Mouse (Mus musculus): ENCODE measurements around the gene Plcd1. TPM values are rescaled to one million over a fixed set of nuclear protein-coding genes. Genes with fewer than 3 reads are reported as not detected.

The Plcd1 gene
- 1 to 10 TPM; 7.6 to 9.6 TPM for total RNA-seq (2021)
- long read RNA-seq, experiment 1, transcript Plcd1-201 (15 exons, 2,657 nt), result major isoform, 17 of 23 reads
- long read RNA-seq, experiment 1, partial matches to known transcripts, result 0 of 23 reads
- long read RNA-seq, experiment 1, other reads (novel, unspliced or antisense), result 4 of 23 reads
- long read RNA-seq, experiment 2, transcript Plcd1-201 (15 exons, 2,657 nt), result major isoform, 10 of 23 reads
- long read RNA-seq, experiment 2, partial matches to known transcripts, result 3 of 23 reads
- long read RNA-seq, experiment 2, other reads (novel, unspliced or antisense), result 7 of 23 reads

DNA sequence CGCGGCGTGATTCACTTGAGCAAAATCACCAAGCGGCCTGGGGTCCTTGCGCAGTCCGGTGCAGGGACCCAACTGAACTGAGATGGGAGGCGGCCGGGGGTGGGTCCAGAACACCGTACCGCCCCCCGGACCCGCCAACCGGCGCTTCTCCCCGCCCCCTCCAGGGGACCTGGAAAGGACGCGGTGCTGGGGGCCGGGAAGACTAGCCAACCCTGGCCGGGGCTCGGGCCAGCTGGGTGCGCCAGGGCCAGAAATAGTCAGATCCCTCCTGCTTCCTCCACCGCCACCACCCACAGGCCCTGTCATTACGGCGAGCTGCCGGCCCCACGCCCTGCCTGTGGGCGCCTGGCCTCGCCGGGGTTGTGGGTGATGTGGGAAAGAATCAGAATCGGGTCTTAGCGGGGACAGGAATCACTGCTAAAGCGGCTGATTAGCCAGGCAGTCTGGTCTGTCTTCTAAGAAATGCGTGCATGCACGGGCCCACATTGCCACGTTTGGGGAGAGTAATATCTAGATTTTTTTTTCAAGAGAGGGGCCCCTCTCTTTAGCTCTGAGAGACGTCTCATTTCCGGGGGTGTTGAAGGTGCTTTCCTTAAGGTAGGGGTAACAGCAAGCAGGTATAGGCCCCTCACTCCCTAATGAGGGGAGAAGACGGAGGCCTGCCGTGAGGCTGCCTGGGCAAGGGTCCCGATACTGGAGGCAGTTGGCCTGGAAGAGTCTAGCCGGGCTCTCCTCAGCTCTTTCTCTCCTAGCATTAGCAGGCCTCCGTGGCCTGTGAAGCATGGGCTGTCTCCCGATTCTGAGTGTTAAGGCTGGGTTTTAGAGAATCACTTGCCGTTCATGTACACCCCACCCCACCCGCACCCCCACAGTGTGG, at the start of gene Plcd1:
Gene Plcd1 (minus strand): TSS at position 84 of the 877 bp plus-strand sequence.
- Histone ChIP-seq H3K27ac (peak within 1 kb of the TSS; percentile 95), H3K4me3 (peak within 1 kb of the TSS; percentile 93)
- intact Hi-C loops (cut with DNase I), result no loop called here
- peak; percentile 11; the same call in 1 of the 2 replicates for TF ChIP-seq CTCF (IDR thresholded peaks at IDR 0.05)
- peak; percentile 99 for DNase-seq

DNA sequence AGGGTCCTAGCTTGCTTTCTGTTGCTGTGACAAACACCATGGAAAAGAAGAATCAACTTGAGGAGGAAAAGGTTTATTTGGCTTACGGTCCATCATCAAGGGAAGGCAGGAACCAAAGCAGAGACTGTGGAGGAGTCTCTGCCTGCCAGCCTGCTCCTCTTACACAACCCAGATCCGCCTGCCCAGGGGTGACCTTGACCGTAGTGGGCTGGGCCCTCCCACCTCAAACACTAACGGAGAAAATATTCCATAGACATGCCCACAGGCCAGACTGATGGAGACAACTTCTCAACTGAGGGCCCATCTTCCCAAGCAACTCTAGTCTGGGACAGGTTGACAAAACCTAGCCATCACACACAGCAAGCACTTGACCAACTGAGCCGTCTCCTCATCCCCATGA, 48.8 kb upstream of the Plcd1 start:
- DNase-seq, result no peak

DNA sequence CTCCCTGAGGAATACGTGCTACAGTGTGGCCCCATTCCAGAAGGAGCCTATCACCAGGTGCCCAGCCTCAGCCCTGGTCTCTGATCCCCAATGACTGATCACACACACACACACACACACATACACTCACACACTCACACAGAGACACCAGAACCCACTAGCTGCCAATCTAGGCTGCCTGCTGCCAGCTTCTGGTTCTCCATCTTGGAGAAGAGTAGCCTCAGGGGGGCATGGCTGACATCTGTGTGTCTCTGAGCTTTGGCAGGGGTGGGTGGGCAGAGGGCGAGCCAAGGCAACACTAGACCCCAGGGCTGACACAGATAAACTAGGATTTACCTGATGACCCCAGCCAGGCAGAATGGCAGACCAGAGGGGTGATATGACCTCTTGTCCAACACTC, 45.5 kb upstream of the Plcd1 start:
- no peak for TF ChIP-seq CTCF (IDR thresholded peaks at IDR 0.05)
- intact Hi-C loops (cut with DNase I), result no loop called here
- Histone ChIP-seq H3K4me3 (no peak overlapping the region), H3K27ac (no peak overlapping the region)
- no peak for DNase-seq

More for the DNA sequence above, 48.8 kb upstream of the Plcd1 start:
- no peak for TF ChIP-seq CTCF (IDR thresholded peaks at IDR 0.05)
- no peak overlapping the region for H3K27ac ChIP-seq
- intact Hi-C loops (cut with DNase I), result no loop called here
- no peak overlapping the region for H3K4me3 ChIP-seq

DNA sequence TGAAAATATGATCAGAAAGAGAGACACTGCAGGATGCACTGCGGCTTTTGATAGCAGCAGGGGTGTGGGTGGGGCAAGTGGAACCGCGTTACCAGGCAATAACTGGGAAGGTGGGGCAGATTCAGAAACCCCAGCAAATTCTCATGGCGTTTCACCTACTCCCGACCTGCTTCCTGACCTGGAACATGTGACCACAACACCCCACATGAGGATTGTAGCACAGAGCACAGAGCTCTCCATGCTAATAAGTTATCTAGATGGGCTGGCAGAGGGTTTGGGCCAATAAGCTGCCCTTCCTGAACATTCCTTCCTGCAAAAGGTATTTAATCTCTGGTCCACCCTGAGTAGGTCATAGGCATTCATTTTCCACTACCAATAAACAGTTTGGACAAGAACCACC, 37.4 kb upstream of the Plcd1 start:
- Histone ChIP-seq H3K4me3 (no peak overlapping the region), H3K27ac (no peak overlapping the region)
- DNase-seq, result no peak
- intact Hi-C loops (cut with DNase I), result no loop called here
- TF ChIP-seq CTCF (IDR thresholded peaks at IDR 0.05), result no peak

DNA sequence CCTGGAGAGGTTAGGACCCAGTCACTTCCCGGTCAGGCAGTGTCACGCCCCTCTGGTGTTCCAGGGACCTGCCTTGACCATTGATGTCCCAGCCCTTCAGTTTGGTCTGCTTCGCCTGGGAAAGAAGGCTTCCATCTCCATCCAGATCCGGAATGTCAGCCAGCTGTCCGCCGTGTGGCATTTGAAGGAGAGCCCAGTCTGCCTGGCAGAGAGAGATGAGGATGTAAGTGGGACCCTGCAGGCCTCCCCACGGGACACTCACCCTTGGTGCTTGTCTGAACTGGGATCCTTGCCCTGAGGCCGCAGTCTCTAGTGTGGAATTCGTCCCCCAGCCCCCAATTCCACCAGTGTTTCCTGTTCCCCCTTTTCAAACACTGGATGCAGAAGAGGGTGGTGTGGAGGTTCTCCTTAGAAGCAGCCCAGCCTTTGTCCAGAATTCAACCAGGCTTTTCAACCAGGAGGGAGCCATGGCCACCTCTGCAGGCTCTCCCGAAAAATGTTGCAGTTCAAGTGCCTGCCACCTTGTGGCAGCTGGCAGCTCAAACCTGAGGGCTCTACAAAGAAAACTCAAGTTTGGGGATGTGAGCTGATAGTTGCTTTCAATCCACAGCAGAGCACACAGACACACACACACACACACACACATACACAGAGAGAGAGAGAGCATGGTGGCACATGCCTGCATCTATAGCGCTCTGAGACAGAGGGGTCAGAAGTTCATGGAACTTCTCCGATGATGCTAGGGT, 35.3 kb upstream of the Plcd1 start:
- H3K4me3 ChIP-seq, result no peak overlapping the region
- TF ChIP-seq CTCF (IDR thresholded peaks at IDR 0.05), result peak; percentile 28; the same call in 1 of the 2 replicates
- DNase-seq, result no peak
- H3K27ac ChIP-seq, result no peak overlapping the region
- intact Hi-C loops (cut with DNase I), result no loop called here

DNA sequence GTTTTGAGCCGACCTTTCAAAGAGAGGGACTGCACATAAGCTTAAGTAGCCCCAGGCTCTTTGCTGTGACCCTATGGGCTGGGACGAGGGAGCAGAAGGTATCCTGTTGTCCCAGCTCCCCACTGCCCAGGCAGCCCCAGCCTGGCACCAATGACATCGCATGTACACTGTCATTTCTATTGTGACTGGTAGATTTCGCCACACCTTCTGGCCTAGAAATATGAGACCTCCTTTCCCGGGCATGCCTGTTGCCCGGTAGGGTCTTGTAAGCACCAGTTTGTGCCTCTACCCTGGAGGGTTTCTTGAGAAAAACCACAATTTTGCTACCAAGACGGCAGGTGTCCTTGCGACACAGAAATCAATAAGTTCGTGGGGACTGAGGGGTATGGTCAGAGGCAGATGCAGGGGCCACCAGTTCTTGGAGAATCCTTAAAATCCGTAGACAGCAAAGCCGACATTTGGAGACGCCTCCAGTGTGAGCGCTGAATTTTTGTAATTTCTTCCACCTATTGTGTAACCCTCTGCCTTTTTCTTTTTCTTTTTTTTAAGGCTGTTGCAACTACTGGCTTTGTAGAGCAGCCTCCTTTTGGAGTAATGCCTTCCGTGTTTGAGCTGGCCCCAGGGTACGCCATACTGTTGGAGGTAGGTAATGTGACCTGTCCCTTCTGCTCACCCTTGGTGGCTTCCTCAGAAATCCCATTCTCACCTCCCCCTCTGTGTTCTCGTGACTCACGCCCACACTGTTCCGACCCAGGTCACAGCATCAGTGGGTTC, 29.5 kb upstream of the Plcd1 start:
- Histone ChIP-seq H3K4me3 (no peak overlapping the region), H3K27ac (no peak overlapping the region)
- TF ChIP-seq CTCF (IDR thresholded peaks at IDR 0.05), result no peak
- intact Hi-C loops (cut with DNase I), result no loop called here
- DNase-seq, result no peak

DNA sequence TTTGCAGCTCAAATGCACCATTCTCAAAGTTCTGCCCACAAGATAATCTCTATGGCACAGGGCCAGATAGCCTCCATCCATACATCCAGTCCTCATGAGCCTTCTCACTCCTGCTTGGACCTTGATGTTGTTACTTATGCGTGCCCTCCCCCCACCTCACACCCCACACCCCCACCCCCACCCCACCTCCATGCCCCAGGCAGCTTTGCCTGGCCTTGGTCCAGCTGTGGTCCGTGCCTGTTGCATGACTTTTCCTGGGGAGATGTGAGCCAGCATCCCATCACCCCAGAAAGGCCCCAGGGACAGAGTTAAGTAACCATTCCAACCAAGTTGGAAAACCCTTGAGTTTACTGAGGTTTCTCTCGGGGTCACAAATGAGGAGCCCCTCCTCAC, 26.9 kb upstream of the Plcd1 start:
- Histone ChIP-seq H3K27ac (no peak overlapping the region), H3K4me3 (no peak overlapping the region)
- no peak for DNase-seq
- TF ChIP-seq CTCF (IDR thresholded peaks at IDR 0.05), result no peak
- intact Hi-C loops (cut with DNase I), result no loop called here

DNA sequence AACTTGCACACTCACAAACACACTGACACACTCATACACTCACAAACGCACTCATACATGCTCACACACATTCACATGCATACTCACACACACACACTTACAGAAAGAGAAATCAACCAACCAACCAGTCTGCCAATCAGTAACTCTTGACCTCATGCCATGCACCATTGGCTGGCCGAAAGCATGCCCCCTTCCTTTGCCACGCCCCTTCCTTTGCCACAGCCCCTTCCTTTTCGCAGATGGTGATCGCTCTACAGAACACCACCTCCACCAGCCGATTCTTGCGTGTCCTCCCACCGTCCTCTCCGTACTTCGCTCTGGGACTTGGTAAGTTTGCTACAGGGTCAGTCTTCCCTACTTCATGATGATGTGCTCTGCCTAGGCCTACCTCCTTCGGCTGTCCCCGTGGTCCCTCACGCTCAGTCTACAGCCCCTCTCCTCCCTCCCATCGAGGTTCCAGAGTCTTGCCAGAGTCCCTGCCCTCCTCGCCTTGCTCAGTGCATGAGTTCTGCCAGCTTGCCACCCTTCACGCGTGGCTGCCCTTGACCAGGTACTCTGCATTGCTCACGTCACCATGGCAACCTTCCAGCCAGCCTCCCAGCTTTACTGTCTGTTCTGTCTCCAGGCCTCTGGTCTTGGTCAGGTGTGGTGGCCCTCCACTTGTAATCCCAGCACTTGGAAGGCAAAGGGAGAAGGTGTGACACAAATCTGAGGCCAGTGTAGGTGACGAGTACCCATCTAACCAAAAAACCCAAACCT, 26.3 kb upstream of the Plcd1 start:
- intact Hi-C loops (cut with DNase I), result no loop called here
- DNase-seq, result no peak
- TF ChIP-seq CTCF (IDR thresholded peaks at IDR 0.05), result no peak
- Histone ChIP-seq H3K4me3 (no peak overlapping the region), H3K27ac (no peak overlapping the region)

DNA sequence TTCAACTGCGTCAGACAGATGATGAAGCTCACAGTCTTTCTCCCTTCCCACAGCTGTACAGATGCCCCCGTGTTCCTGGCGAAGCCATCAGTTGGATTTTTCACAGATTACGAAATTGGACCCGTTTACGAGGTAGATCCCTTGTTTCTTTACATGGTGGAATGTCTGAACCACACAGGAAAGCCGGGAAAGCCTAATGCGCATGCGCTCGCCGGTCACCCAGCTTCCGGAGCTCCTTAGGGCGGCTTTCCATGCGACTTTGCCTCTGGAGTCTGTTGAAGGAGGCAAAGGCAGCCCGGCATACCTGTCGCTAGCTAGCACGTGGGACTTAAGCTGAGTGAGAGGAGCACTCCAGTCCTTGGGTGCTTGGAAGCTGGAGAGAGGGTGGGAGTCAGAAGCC, 21.6 kb upstream of the Plcd1 start:
- no peak for TF ChIP-seq CTCF (IDR thresholded peaks at IDR 0.05)
- H3K27ac ChIP-seq, result no peak overlapping the region
- no peak for DNase-seq
- no peak overlapping the region for H3K4me3 ChIP-seq
- intact Hi-C loops (cut with DNase I), result no loop called here

DNA sequence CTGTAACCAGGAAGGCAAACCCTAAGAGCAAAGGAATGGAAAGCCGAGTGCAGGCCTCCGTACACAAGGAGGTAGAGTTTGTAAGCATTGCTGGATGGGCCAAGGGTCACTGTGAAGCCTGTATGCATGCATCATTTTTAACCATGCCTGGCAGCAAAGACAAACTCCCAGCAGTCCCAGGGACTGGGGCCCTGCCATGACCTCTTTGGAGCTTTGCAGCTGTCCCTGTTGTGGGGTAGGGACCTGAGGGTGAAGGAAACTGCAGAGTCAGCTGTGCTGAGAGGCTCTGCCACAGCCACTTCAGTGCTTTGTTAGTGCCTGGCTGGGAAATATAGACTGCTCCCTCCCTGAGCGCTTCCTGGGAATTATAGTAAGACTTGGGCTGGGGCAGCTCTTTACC, 17.3 kb upstream of the Plcd1 start:
- intact Hi-C loops (cut with DNase I), result no loop called here
- Histone ChIP-seq H3K27ac (peak overlapping the region; percentile 84), H3K4me3 (no peak overlapping the region)
- no peak for TF ChIP-seq CTCF (IDR thresholded peaks at IDR 0.05)
- DNase-seq, result peak; percentile 84

DNA sequence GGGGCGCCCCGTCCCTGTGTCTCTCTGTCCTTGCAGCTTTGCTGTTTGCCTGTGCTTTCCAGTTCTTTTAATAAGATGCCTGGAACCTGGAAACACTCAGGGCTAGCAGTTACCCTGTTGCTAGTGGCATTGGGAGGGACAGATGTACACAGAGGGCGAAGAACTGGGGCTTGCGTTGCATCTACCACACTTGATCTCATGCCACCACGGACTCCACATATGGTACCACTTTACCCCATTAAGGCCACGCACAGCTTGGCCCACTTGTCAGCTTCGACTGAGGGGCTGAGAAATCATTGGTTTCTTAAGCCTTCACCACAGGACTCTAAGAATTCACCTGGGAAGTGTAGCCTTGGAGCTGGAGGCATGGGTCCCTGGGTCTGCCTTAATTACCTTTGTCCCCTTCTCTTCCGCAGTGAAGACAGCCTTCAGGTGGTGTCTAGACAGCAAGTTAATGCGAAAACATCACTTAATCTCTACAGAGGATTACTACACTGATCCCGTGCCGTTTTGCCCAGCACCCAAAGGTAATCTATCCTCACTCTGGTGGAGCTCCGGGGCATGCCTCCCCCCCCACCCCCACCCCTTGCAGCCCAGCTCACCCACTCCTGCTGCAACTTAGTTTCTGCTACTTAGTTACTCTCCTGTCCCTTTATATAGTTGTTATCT, 16.5 kb upstream of the Plcd1 start:
- TF ChIP-seq CTCF (IDR thresholded peaks at IDR 0.05), result no peak
- intact Hi-C loops (cut with DNase I), result loop anchor here (5.0 kb wide), 1 partner anchor 242 kb away; no protein-coding TSS in a partner anchor
- Histone ChIP-seq H3K27ac (no peak overlapping the region), H3K4me3 (no peak overlapping the region)
- DNase-seq, result no peak

All from gastrocnemius, adult 2 months (tissue).